Mouse (Mus musculus): Measurements from ENCODE around the gene Vwa8.

GRCm38 (mm10) chr14:79049544-79049943 lies 200.7 kb downstream of the Vwa8 start:
- TF ChIP-seq CTCF (IDR thresholded peaks at IDR 0.05; ENCODE audit: low read depth) = no peak
- no peak for TF ChIP-seq EP300 (optimal IDR thresholded peaks at IDR 0.05)

Measured in stomach, postnatal 0 days (tissue).